Mouse (Mus musculus): Measurements from ENCODE around the gene Kcnn4.

- TF ChIP-seq CHD2 (IDR thresholded peaks at IDR 0.05; ENCODE audit: low read depth, low read length) = no peak
- TF ChIP-seq MAFK (IDR thresholded peaks at IDR 0.05; ENCODE audit: insufficient read depth, low read depth, low read length) = no peak
Observed at GRCm38 (mm10) chr7:24364827-24365226, 5.2 kb upstream of the Kcnn4 start.

Measured in ES-E14 (cell line).